Mouse (Mus musculus): ENCODE results near the gene Auts2.

DNA sequence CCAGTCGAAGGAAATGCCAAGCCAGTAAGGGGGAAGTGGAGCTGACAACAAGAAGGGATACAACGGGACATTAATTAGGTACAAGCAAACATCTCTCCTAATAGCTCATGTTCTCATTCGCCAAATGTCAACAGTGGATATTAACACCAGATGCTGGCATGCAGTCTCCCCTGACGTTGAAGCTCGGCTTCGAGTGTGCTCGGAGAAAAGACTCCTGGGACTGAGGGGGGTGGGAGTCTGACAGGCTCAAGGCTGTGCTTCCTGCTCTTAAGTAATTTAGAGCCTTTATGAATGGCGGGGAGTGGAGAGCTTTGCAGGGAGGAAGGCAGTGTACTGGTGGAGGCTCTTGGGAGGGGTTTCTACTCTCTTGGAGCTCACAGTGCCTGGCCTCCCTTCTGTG, 687.8 kb downstream of the Auts2 start:
- TF ChIP-seq CTCF (IDR thresholded peaks at IDR 0.05; ENCODE audit: low read depth) (no peak), EP300 (IDR thresholded peaks at IDR 0.05; ENCODE audit: low read depth) (no peak)
